In genomic region chr16:29816681-29817369, GRCm38 (mm10) we compare ENCODE assay signal across 9 mouse cellular contexts.
DNase-seq lines count a peak whose midpoint lies in the region; ATAC-seq and TF ChIP-seq lines count a peak whose summit lies in the region.
"Had no signal": no experiment of that assay in that cellular context is flagged by ENCODE, and none has a peak within 500 bp of the region (broad histone marks: within the 10 kb centered on the region; RNA-seq: fewer than 3 reads in every experiment).

No protein-coding gene starts in this region.

- peak overlapping the region; percentile 64 for H3K27ac ChIP-seq in lung, postnatal 0 days (ENCODE audit: low read length)
- no peak overlapping the region for H3K27ac ChIP-seq in hindbrain, embryonic 13.5 days
- H3K27ac ChIP-seq: midbrain, embryonic 12.5 days had no signal

- DNase-seq in fat pad, adult 2 months (ENCODE audit: extremely low read depth, low read depth, low spot score): peak; percentile 100
- peak; percentile 60 to 67 for DNase-seq in heart, postnatal 14 days
- peak; percentile 83 for DNase-seq in lung, postnatal 0 days (ENCODE audit: low spot score)
- no peak for DNase-seq in natural killer cell, adult 2 months (ENCODE audit: low spot score in 2 of 2)

- no peak overlapping the region for H3K4me2 ChIP-seq in lung, postnatal 0 days (replicated peaks; ENCODE audit: low read depth, low read length)
- H3K4me2 ChIP-seq in hindbrain, embryonic 13.5 days: no peak overlapping the region
- H3K4me2 ChIP-seq: midbrain, embryonic 12.5 days had no signal

- TF ChIP-seq EP300 in lung, postnatal 0 days (IDR thresholded peaks at IDR 0.05): peak; percentile 65

- H3K4me1 ChIP-seq in megakaryocyte, embryonic 14.5 days: peaks cover 63% of the 10 kb centered on the region
- peaks cover 7% of the 10 kb centered on the region; the same call in 1 of the 2 replicates for H3K4me1 ChIP-seq in lung, postnatal 0 days (ENCODE audit: insufficient read depth, low read depth, low read length)
- peaks cover 31% of the 10 kb centered on the region for H3K4me1 ChIP-seq in hindbrain, embryonic 13.5 days (replicated peaks)

- intact Hi-C loops in heart, postnatal 14 days (cut with DNase I): loop anchor here (5.0 kb wide), 1 partner anchor 70 kb away; no protein-coding TSS in a partner anchor

- 0 out of 2 replicates have a peak, but pooled peaks cover 3% of the 10 kb centered on the region for H3K9me3 ChIP-seq in megakaryocyte, embryonic 14.5 days
- H3K9me3 ChIP-seq in lung, postnatal 0 days (ENCODE audit: low read length): no peaks in the 10 kb centered on the region
- H3K9me3 ChIP-seq in hindbrain, embryonic 13.5 days: no peaks in the 10 kb centered on the region
- H3K9me3 ChIP-seq: midbrain, embryonic 12.5 days had no signal

- no peak overlapping the region for H3K9ac ChIP-seq in lung, postnatal 0 days (replicated peaks; ENCODE audit: low read depth)
- H3K9ac ChIP-seq in hindbrain, embryonic 13.5 days: no peak overlapping the region
- H3K9ac ChIP-seq: midbrain, embryonic 12.5 days had no signal

- H3K4me3 ChIP-seq in megakaryocyte, embryonic 14.5 days (replicated peaks): peak overlapping the region; percentile 21
- no peak overlapping the region for H3K4me3 ChIP-seq in lung, postnatal 0 days (ENCODE audit: low read depth, low read length)
- H3K4me3 ChIP-seq in hindbrain, embryonic 13.5 days: no peak overlapping the region
- H3K4me3 ChIP-seq: midbrain, embryonic 12.5 days had no signal

- H3K36me3 ChIP-seq in megakaryocyte, embryonic 14.5 days (replicated peaks; ENCODE audit: low read length): no peaks in the 10 kb centered on the region
- no peaks in the 10 kb centered on the region for H3K36me3 ChIP-seq in lung, postnatal 0 days (ENCODE audit: insufficient read depth, low read length)
- no peaks in the 10 kb centered on the region for H3K36me3 ChIP-seq in hindbrain, embryonic 13.5 days
- H3K36me3 ChIP-seq: midbrain, embryonic 12.5 days had no signal

- no peak for ATAC-seq in megakaryocyte, adult 5-6 weeks (ENCODE audit: poor library complexity, severe bottlenecking)
- ATAC-seq in lung, postnatal 0 days: peak; percentile 34
- no peak for ATAC-seq in activated CD4-positive, CD25-positive, alpha-beta regulatory T cell, adult 4 months
- ATAC-seq in hindbrain, embryonic 13.5 days (ENCODE audit: low FRiP score): no peak

- TF ChIP-seq CTCF in lung, postnatal 0 days (IDR thresholded peaks at IDR 0.05): no peak

- 53% methylated on average over 10 of the region's 10 CpGs for whole genome bisulfite sequencing in lung, postnatal 0 days
- 62% methylated on average over 8 of the region's 10 CpGs for WGBS in hindbrain, embryonic 13.5 days

- H3K27me3 ChIP-seq in megakaryocyte, embryonic 14.5 days (replicated peaks): peaks cover 55% of the 10 kb centered on the region
- no peaks in the 10 kb centered on the region for H3K27me3 ChIP-seq in lung, postnatal 0 days (replicated peaks; ENCODE audit: insufficient read depth, low read length)
- H3K27me3 ChIP-seq in hindbrain, embryonic 13.5 days: peaks cover 65% of the 10 kb centered on the region

Comparison
In these comparisons a context has a peak if more than half of its experiments do, and no peak if none do; other contexts are left out.
1. DNase-seq: peak in fat pad, adult 2 months (single experiment), heart, postnatal 14 days (2 of 2) and lung, postnatal 0 days (single experiment); none in natural killer cell, adult 2 months (0 of 2).